Mouse (Mus musculus) v-Abl transformed pro-B cells (cell line): Measurements from ENCODE around the gene Arhgap9.

ENCODE experiments used
- in situ Hi-C, 2 experiments: fragments of 400-800 bp; cut with MboI; formaldehyde crosslinking; loops; one replicate each; pipeline ENCODE4 v1.15.1; 2025; ENCODE audit not compliant: unreplicated experiment in 2 of 2

Gene Arhgap9

GRCm38 (mm10) chr10:127321621-127322020 is at the start of gene Arhgap9:
Arhgap9 (plus strand) TSS chr10:127321964.
- in situ Hi-C loops: no loop called here

- in situ Hi-C loops: no loop called here
Observed at GRCm38 (mm10) chr10:127272371-127272770, 49.4 kb upstream of the Arhgap9 start.

- in situ Hi-C loops: no loop called here
Observed at GRCm38 (mm10) chr10:127274261-127275022, 47.3 kb upstream of the Arhgap9 start.

GRCm38 (mm10) chr10:127279730-127280129 is 42.0 kb upstream of the Arhgap9 start:
- in situ Hi-C loops: no loop called here

- in situ Hi-C loops: no loop called here
Observed at GRCm38 (mm10) chr10:127281316-127281715, 40.4 kb upstream of the Arhgap9 start.

GRCm38 (mm10) chr10:127282620-127283215 is 39.0 kb upstream of the Arhgap9 start:
- in situ Hi-C loops: no loop called here

- in situ Hi-C loops: no loop called here
Observed at GRCm38 (mm10) chr10:127284105-127284622, 37.6 kb upstream of the Arhgap9 start.

GRCm38 (mm10) chr10:127284724-127285500 is 36.9 kb upstream of the Arhgap9 start:
- in situ Hi-C loops: no loop called here

GRCm38 (mm10) chr10:127285644-127286043 is 36.1 kb upstream of the Arhgap9 start:
- in situ Hi-C loops: no loop called here

GRCm38 (mm10) chr10:127286194-127286593 is 35.6 kb upstream of the Arhgap9 start:
- in situ Hi-C loops: no loop called here

- in situ Hi-C loops: no loop called here
Observed at GRCm38 (mm10) chr10:127286730-127287129, 35.0 kb upstream of the Arhgap9 start.

- in situ Hi-C loops: no loop called here
Observed at GRCm38 (mm10) chr10:127287271-127287935, 34.4 kb upstream of the Arhgap9 start.

GRCm38 (mm10) chr10:127287936-127288293 is 33.8 kb upstream of the Arhgap9 start:
- in situ Hi-C loops: no loop called here

- in situ Hi-C loops: no loop called here
Observed at GRCm38 (mm10) chr10:127288328-127288799, 33.4 kb upstream of the Arhgap9 start.

GRCm38 (mm10) chr10:127288800-127289572 is 32.8 kb upstream of the Arhgap9 start, which contains the start of gene Mbd6:
Mbd6 (minus strand) TSS chr10:127289018.
- in situ Hi-C loops: no loop called here

GRCm38 (mm10) chr10:127289573-127290191 is 32.1 kb upstream of the Arhgap9 start:
- in situ Hi-C loops: no loop called here

GRCm38 (mm10) chr10:127290307-127290929 is 31.3 kb upstream of the Arhgap9 start:
- in situ Hi-C loops: no loop called here

GRCm38 (mm10) chr10:127290930-127291880 is 30.6 kb upstream of the Arhgap9 start:
- in situ Hi-C loops: no loop called here
